Mouse (Mus musculus) olfactory bulb, adult 2 months (tissue): ENCODE measurements around the gene Mmaa.

Experiments
- CTCF ChIP-seq: fragments of 200-500 bp; IDR thresholded peaks from 2 replicates; pipeline ENCODE4 v1.5.1; 2012; ENCODE audit warnings: low read depth, mild to moderate bottlenecking, low read length, moderate library complexity; ENCODE audit not compliant: insufficient read depth
- POLR2A ChIP-seq: fragments of 200-500 bp; IDR thresholded peaks from 2 replicates; pipeline ENCODE4 v1.6.1; 2012; ENCODE audit warnings: mild to moderate bottlenecking, low read depth, low read length, moderate library complexity; ENCODE audit not compliant: insufficient read depth

- TF ChIP-seq POLR2A, result no peak
- TF ChIP-seq CTCF, result no peak
Observed at GRCm38 (mm10) chr8:79227916-79228315, 66.8 kb downstream of the Mmaa start.
